Mouse (Mus musculus) heart, postnatal 0 days (tissue): Measurements from ENCODE around the gene Haghl. TPM values are rescaled to one million over a fixed set of nuclear protein-coding genes. Genes with fewer than 3 reads are reported as not detected.

ENCODE experiments used
- ATAC-seq: fragments of 200-750 bp; cut with Nextera tagmentation; 2 replicates; pipeline ENCODE4 v1.8.0; 2017; ENCODE audit warnings: low read depth, moderate number of reproducible peaks, moderate library complexity; ENCODE audit not compliant: insufficient read depth
- DNase-seq: peaks from one replicate; pipeline ENCODE4 v3.0.0-alpha.2; 2016; ENCODE audit warnings: low spot score
- H3K27ac ChIP-seq: fragments of 300-500 bp; sonication (generic); 2 replicates; pipeline ENCODE4 v1.5.1; 2014; ENCODE audit warnings: low read depth, mild to moderate bottlenecking
- H3K27me3 ChIP-seq: fragments of 300-500 bp; sonication (generic); 2 replicates; pipeline ENCODE4 v1.6.1; 2014; ENCODE audit warnings: low read length, mixed read lengths; ENCODE audit not compliant: control insufficient read depth, insufficient read depth
- H3K36me3 ChIP-seq: fragments of 300-500 bp; sonication (generic); replicated peaks from 2 replicates; pipeline ENCODE4 v1.6.1; 2014; ENCODE audit warnings: low read length, mixed read lengths; ENCODE audit not compliant: control insufficient read depth, insufficient read depth
- H3K4me1 ChIP-seq: fragments of 300-500 bp; sonication (generic); 2 replicates; pipeline ENCODE4 v1.6.1; 2014; ENCODE audit warnings: antibody characterized with exemption; ENCODE audit not compliant: control insufficient read depth, insufficient read depth
- H3K4me2 ChIP-seq: fragments of 300-500 bp; sonication (generic); 2 replicates; pipeline ENCODE4 v1.6.1; 2014; ENCODE audit warnings: low read depth, mild to moderate bottlenecking, low read length, moderate library complexity
- H3K4me3 ChIP-seq: fragments of 300-500 bp; sonication (generic); 2 replicates; pipeline ENCODE4 v1.5.1; 2014; ENCODE audit warnings: low read depth, low read length
- H3K9ac ChIP-seq: fragments of 300-500 bp; sonication (generic); replicated peaks from 2 replicates; pipeline ENCODE4 v1.6.1; 2014; ENCODE audit warnings: low read depth, low read length, mixed read lengths
- H3K9me3 ChIP-seq: fragments of 300-500 bp; sonication (generic); replicated peaks from 2 replicates; pipeline ENCODE4 v1.6.1; 2016; ENCODE audit warnings: low read length; ENCODE audit not compliant: control insufficient read depth
- CTCF ChIP-seq: IDR thresholded peaks from 2 replicates; pipeline ENCODE4 v1.5.1; 2016; ENCODE audit warnings: antibody characterized with exemption, control low read depth, low read depth
- EP300 ChIP-seq: IDR thresholded peaks from 2 replicates; pipeline ENCODE4 v1.6.1; 2016; ENCODE audit warnings: antibody characterized with exemption, low read depth
- WGBS: fragments of 180-500 bp; shearing (Covaris S2); extraction: QIAGEN DNeasy Blood & Tissue Kit; methylation state at CpG from one replicate; pipeline ENCODE4 v1.1.7; 2014; 5-methylcytosine and 5-hydroxymethylcytosine counted together
- polyA plus RNA-seq: library from polyadenylated mRNA; unstranded; fragments of >200 nt; fragmentation: Nextera tagmentation; extraction: Ambion mirVana; gene quantifications from 2 replicates; pipeline ENCODE4 v1.2.1, GENCODE M21; 2015
- total RNA-seq: library from RNA; depleted of rRNA; stranded (reverse); fragments of >200 nt; gene quantifications from 2 replicates; pipeline ENCODE4 v1.2.3, GENCODE M21; 2014; ENCODE audit warnings: low replicate concordance

The Haghl gene
- total and polyA plus RNA-seq, 2 experiments from 2014 or later, result 47.7 to 50.3 TPM

DNA sequence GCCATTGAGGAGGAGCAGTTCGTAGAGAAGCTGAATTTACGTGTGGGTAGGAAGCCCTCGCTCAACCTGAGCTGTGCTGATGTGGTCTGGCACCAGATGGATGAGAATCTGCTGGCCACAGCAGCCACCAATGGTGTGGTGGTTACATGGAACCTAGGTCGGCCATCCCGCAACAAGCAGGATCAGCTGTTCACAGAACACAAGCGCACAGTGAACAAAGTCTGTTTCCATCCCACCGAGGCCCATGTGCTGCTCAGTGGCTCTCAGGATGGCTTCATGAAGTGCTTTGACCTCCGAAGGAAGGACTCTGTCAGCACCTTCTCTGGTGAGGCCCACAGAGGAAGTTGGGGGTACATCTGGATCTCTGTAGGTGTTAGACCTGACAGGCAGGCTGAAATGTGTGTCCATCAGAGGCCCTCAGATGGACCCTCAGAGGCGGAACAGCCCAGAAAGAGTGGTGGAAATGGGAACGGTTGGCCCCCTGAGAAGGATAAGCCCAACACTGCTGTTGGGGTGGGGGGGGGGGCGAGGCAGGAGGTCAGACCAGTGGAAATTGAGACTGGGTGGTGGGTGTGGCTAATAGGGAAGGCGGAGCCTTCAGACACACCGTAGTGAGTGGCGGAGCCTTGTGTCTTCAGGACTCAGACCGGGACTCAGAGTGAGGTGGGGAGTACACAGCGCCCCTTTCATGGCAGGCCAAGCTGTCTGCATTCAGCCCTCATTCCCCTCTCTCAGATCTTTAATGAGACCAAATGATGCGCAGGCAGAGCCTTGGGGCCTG lies 39.1 kb upstream of the Haghl start:
- TF ChIP-seq EP300 (no peak), CTCF (no peak)
- Histone ChIP-seq H3K4me1 (peaks cover 20% of the 10 kb centered on the region), H3K27me3 (peaks cover 16% of the 10 kb centered on the region), H3K27ac (no peak overlapping the region), H3K4me2 (peak overlapping the region; percentile 77), H3K4me3 (peak overlapping the region; percentile 69; the same call in 1 of the 2 replicates), H3K36me3 (peaks cover 17% of the 10 kb centered on the region), H3K9me3 (no peaks in the 10 kb centered on the region), H3K9ac (no peak overlapping the region)
- 67% methylated on average over 17 of the region's 17 CpGs for WGBS
- no peak for ATAC-seq
- DNase-seq, result no peak

DNA sequence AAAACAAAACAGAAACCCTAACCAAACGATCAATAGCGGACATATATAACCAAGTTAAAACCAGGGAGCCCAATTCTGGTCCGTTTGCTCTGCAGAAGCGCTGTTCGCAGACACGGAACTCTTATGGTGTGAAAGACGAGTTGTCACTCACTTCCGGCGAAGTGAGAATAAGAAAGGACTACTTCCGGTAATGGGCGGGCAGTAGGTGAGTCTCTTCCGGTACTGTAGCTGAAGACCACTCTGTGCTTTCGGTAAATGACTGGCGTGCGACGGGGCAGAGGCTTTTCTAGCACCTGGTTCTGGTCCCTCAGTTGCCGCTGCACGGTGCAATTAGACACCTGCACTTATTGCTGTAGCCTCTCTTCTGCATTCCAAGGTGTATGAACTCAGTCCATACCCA lies 38.0 kb upstream of the Haghl start, which contains the start of gene Wdr24:
Wdr24 (plus strand) TSS at position 176 of the 400 bp plus-strand sequence.
- under 1% methylated on average over 18 of the region's 18 CpGs for WGBS
- Histone ChIP-seq H3K4me3 (peak within 1 kb of the TSS; percentile 69), H3K27me3 (peaks cover 25% of the 10 kb centered on the region), H3K4me1 (peaks cover 13% of the 10 kb centered on the region), H3K4me2 (peak within 1 kb of the TSS; percentile 77), H3K36me3 (peaks cover 17% of the 10 kb centered on the region), H3K27ac (peak within 1 kb of the TSS; percentile 30; the same call in 1 of the 2 replicates), H3K9me3 (no peaks in the 10 kb centered on the region), H3K9ac (peak within 1 kb of the TSS; percentile 59)
- DNase-seq (peak; percentile 89), ATAC-seq (peak; percentile 80)
- TF ChIP-seq EP300 (no peak), CTCF (no peak)

- no peaks in the 10 kb centered on the region for H3K9me3 ChIP-seq
- H3K9ac ChIP-seq, result no peak overlapping the region
- ATAC-seq (no peak), DNase-seq (no peak)
- peaks cover 4% of the 10 kb centered on the region for H3K4me1 ChIP-seq
- TF ChIP-seq CTCF, result no peak
- TF ChIP-seq EP300, result no peak
- H3K27me3 ChIP-seq, result peaks cover 45% of the 10 kb centered on the region
- no peak overlapping the region for H3K27ac ChIP-seq
- H3K4me3 ChIP-seq, result no peak overlapping the region
- WGBS, result 6% methylated on average over 46 of the region's 46 CpGs
- H3K4me2 ChIP-seq, result no peak overlapping the region
- H3K36me3 ChIP-seq, result no peaks in the 10 kb centered on the region
Measured at GRCm38 (mm10) chr17:25818851-25819780, 33.6 kb upstream of the Haghl start.

GRCm38 (mm10) chr17:25817662-25818061 lies 32.2 kb upstream of the Haghl start:
- H3K4me3 ChIP-seq, result no peak overlapping the region
- WGBS, result 71% methylated on average over 11 of the region's 11 CpGs
- peaks cover 54% of the 10 kb centered on the region for H3K27me3 ChIP-seq
- H3K27ac ChIP-seq, result no peak overlapping the region
- no peak overlapping the region for H3K9ac ChIP-seq
- H3K9me3 ChIP-seq, result no peaks in the 10 kb centered on the region
- no peaks in the 10 kb centered on the region for H3K36me3 ChIP-seq
- no peak for ATAC-seq
- TF ChIP-seq EP300 (no peak), CTCF (no peak)
- H3K4me1 ChIP-seq, result no peaks in the 10 kb centered on the region
- DNase-seq, result no peak
- no peak overlapping the region for H3K4me2 ChIP-seq

- 2% methylated on average over 20 of the region's 20 CpGs for whole genome bisulfite sequencing
- Histone ChIP-seq H3K9me3 (no peaks in the 10 kb centered on the region), H3K27me3 (peaks cover 67% of the 10 kb centered on the region), H3K36me3 (no peaks in the 10 kb centered on the region), H3K4me3 (no peak overlapping the region), H3K4me2 (no peak overlapping the region), H3K27ac (no peak overlapping the region), H3K4me1 (peaks cover 6% of the 10 kb centered on the region; the same call in 1 of the 2 replicates), H3K9ac (no peak overlapping the region)
- TF ChIP-seq CTCF, result peak; percentile 57
- TF ChIP-seq EP300, result no peak
- ATAC-seq (peak; percentile 64), DNase-seq (peak; percentile 88)
Measured at GRCm38 (mm10) chr17:25813471-25813870, 28.0 kb upstream of the Haghl start.
